Mouse (Mus musculus): ENCODE measurements around the gene Rex1bd.

Rex1bd gene

GRCm38 (mm10) chr8:70476333-70477268 is 30.0 kb downstream of the Rex1bd start, which contains the start of gene Klhl26:
Gene Klhl26, minus strand, starts transcription at chr8:70476968.
- DNase-seq (ENCODE audit: low spot score) = peak; percentile 78

- no peak for DNase-seq (ENCODE audit: low spot score)
Observed at GRCm38 (mm10) chr8:70471856-70472255, 34.7 kb downstream of the Rex1bd start.

- DNase-seq (ENCODE audit: low spot score) = no peak
Observed at GRCm38 (mm10) chr8:70469938-70470337, 36.6 kb downstream of the Rex1bd start.

- DNase-seq (ENCODE audit: low spot score) = no peak
Observed at GRCm38 (mm10) chr8:70469295-70469916, 37.1 kb downstream of the Rex1bd start.

GRCm38 (mm10) chr8:70468733-70469132 is 37.8 kb downstream of the Rex1bd start:
- DNase-seq (ENCODE audit: low spot score) = no peak

- DNase-seq (ENCODE audit: low spot score) = no peak
Observed at GRCm38 (mm10) chr8:70467907-70468306, 38.6 kb downstream of the Rex1bd start.

GRCm38 (mm10) chr8:70467229-70467725 is 39.3 kb downstream of the Rex1bd start:
- DNase-seq (ENCODE audit: low spot score) = no peak

- no peak for DNase-seq (ENCODE audit: low spot score)
Observed at GRCm38 (mm10) chr8:70466771-70467170, 39.8 kb downstream of the Rex1bd start.

- no peak for DNase-seq (ENCODE audit: low spot score)
Observed at GRCm38 (mm10) chr8:70466305-70466704, 40.2 kb downstream of the Rex1bd start.

GRCm38 (mm10) chr8:70465701-70466100 is 40.9 kb downstream of the Rex1bd start:
- DNase-seq (ENCODE audit: low spot score) = no peak

- DNase-seq (ENCODE audit: low spot score) = no peak
Observed at GRCm38 (mm10) chr8:70464162-70464561, 42.4 kb downstream of the Rex1bd start.

- DNase-seq (ENCODE audit: low spot score) = no peak
Observed at GRCm38 (mm10) chr8:70463306-70463705, 43.2 kb downstream of the Rex1bd start.

GRCm38 (mm10) chr8:70462516-70462813 is 44.1 kb downstream of the Rex1bd start:
- DNase-seq (ENCODE audit: low spot score) = no peak

GRCm38 (mm10) chr8:70461765-70462515 is 44.6 kb downstream of the Rex1bd start:
- DNase-seq (ENCODE audit: low spot score) = no peak

- no peak for DNase-seq (ENCODE audit: low spot score)
Observed at GRCm38 (mm10) chr8:70460606-70461005, 45.9 kb downstream of the Rex1bd start.

GRCm38 (mm10) chr8:70460199-70460598 is 46.4 kb downstream of the Rex1bd start:
- DNase-seq (ENCODE audit: low spot score) = no peak

- DNase-seq (ENCODE audit: low spot score) = no peak
Observed at GRCm38 (mm10) chr8:70459636-70460035, 46.9 kb downstream of the Rex1bd start.

GRCm38 (mm10) chr8:70458462-70458861 is 48.1 kb downstream of the Rex1bd start:
- no peak for DNase-seq (ENCODE audit: low spot score)

- no peak for DNase-seq (ENCODE audit: low spot score)
Observed at GRCm38 (mm10) chr8:70457882-70458281, 48.7 kb downstream of the Rex1bd start.

GRCm38 (mm10) chr8:70456996-70457395 is 49.6 kb downstream of the Rex1bd start:
- no peak for DNase-seq (ENCODE audit: low spot score)

Data from ovary, postnatal 10 days (tissue).